Mouse (Mus musculus): ENCODE data around the gene Irf5. TPM values are rescaled to one million over a fixed set of nuclear protein-coding genes. Genes with fewer than 3 reads are reported as not detected.

The Irf5 gene
- polyA plus RNA-seq, 1 experiment from 2014 or later = 5.2 TPM

DNA sequence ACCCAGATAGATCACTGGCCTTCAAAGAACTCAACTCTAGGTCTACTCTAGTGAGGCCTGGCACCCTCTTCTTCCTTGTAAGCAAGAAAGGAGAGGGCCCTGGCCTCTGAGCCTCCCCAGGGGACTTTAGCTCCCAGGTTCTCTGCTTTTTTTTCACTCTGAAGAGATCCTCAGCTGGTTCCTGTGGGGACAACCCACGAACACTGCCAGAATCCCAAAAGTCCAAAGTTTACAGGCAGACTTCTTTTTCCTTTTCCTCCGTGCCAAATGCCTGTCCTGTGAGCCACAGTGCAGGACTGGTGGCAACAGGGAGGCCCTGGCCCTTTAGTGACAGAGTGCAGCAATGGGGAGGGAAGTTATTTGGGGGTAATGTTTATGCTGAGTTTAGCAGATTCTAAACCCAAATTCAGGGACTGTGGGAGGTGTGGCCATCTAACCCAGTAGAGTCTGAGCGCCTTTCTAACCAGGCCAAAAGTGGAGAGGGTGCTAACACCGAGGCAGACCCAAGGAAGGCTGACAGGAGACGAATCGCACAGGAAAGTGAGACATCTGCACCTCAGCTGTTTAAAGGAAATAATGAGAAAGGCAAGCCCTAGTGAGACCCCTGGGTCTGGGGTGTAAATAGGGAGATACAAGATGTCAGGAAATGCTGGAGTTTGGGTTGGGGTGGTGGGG is 3.7 kb upstream of the Irf5 start:
- 0 out of 2 replicates have a peak, but pooled peaks cover 4% of the 10 kb centered on the region for H3K9me3 ChIP-seq (ENCODE audit: control insufficient read depth, low read length)
- ATAC-seq (ENCODE audit: low read depth) = no peak
- H3K27me3 ChIP-seq (replicated peaks; ENCODE audit: control insufficient read depth, insufficient read depth, low read length) = peaks cover 21% of the 10 kb centered on the region
- 0 out of 2 replicates have a peak, but pooled peaks cover 4% of the 10 kb centered on the region for H3K4me1 ChIP-seq (ENCODE audit: control insufficient read depth, insufficient read depth, low read length)
- WGBS = 68% methylated on average over 6 of the region's 6 CpGs
- H3K4me3 ChIP-seq (ENCODE audit: low read depth, low read length) = no peak overlapping the region
- no peak overlapping the region for H3K9ac ChIP-seq (ENCODE audit: low read depth, low read length)
- H3K27ac ChIP-seq (replicated peaks; ENCODE audit: low read depth, low read length) = no peak overlapping the region
- no peak for DNase-seq (ENCODE audit: low spot score)
- H3K36me3 ChIP-seq (ENCODE audit: control insufficient read depth, insufficient read depth, low read length) = no peaks in the 10 kb centered on the region
- no peak overlapping the region for H3K4me2 ChIP-seq (ENCODE audit: low read depth, low read length)

DNA sequence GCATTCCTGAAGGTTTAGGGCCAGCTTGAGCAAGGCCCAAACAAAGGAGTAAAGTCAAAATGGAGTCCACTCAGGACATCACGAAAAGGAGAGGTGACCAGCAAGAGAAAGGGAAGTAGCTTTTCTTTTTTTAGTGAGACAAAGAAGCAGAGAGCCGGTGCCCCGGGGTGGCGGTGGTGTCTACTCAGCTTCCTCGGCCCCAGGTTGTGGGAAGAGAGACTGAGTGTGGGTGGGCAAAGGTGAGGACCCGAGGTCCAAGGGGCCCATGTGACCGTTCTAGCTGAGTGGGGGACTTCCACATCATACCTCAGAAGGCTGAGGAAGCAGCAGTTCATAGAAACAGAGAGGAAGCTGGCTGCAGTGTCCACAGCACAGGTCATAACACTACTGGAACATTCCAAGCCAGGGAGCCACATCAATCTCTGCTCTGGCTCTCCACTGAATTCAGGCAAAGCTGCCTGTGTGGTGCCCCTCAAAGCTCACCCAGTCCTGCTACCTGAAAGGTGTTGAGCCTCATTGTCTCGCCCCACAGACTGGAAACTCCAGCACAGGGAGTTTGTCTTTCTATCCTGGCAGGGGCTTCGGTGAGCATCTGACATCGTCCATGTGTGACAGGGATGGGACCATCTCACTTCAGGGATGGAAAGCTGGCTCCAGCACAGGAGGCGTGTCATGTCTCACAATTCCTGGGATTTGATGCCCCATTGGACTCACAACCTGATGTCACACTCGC is 3.0 kb upstream of the Irf5 start:
- H3K4me1 ChIP-seq (ENCODE audit: control insufficient read depth, insufficient read depth, low read length) = 0 out of 2 replicates have a peak, but pooled peaks cover 4% of the 10 kb centered on the region
- no peak overlapping the region for H3K9ac ChIP-seq (ENCODE audit: low read depth, low read length)
- peaks cover 28% of the 10 kb centered on the region for H3K27me3 ChIP-seq (replicated peaks; ENCODE audit: control insufficient read depth, insufficient read depth, low read length)
- H3K36me3 ChIP-seq (ENCODE audit: control insufficient read depth, insufficient read depth, low read length) = no peaks in the 10 kb centered on the region
- ATAC-seq (ENCODE audit: low read depth) (no peak), DNase-seq (ENCODE audit: low spot score) (no peak)
- no peak overlapping the region for H3K27ac ChIP-seq (replicated peaks; ENCODE audit: low read depth, low read length)
- WGBS = 78% methylated on average over 12 of the region's 12 CpGs
- H3K9me3 ChIP-seq (ENCODE audit: control insufficient read depth, low read length) = 0 out of 2 replicates have a peak, but pooled peaks cover 4% of the 10 kb centered on the region
- H3K4me3 ChIP-seq (ENCODE audit: low read depth, low read length) = no peak overlapping the region
- no peak overlapping the region for H3K4me2 ChIP-seq (ENCODE audit: low read depth, low read length)

DNA sequence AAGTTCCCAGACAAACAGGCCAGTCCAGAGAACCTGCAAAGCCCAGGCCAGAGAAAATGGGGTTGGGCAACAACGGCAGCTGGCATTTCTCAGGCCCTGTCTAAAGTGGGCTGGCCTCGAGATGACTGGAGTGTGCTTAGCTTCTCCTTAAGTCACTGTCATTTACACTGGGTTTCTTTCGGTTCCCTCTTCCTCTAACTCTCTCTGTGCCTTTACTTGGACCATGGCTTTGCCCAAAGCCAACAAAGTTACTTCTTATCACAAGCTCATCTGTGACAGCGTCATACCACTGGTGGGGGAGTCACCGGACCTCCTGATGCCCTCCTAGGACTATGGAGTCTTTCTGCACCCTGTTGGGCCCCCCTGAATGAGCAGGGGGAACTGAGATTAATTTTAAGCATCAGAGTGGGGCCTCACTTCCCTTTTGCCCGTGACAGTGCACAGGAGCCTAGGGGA is 2.4 kb upstream of the Irf5 start:
- H3K27me3 ChIP-seq (replicated peaks; ENCODE audit: control insufficient read depth, insufficient read depth, low read length) = peaks cover 34% of the 10 kb centered on the region
- H3K9ac ChIP-seq (ENCODE audit: low read depth, low read length) = no peak overlapping the region
- ATAC-seq (ENCODE audit: low read depth) (no peak), DNase-seq (ENCODE audit: low spot score) (no peak)
- H3K4me2 ChIP-seq (ENCODE audit: low read depth, low read length) = no peak overlapping the region
- H3K9me3 ChIP-seq (ENCODE audit: control insufficient read depth, low read length) = 0 out of 2 replicates have a peak, but pooled peaks cover 4% of the 10 kb centered on the region
- no peaks in the 10 kb centered on the region for H3K36me3 ChIP-seq (ENCODE audit: control insufficient read depth, insufficient read depth, low read length)
- 0 out of 2 replicates have a peak overlapping the region, but pooled peaks have one; percentile 2 for H3K27ac ChIP-seq (replicated peaks; ENCODE audit: low read depth, low read length)
- H3K4me1 ChIP-seq (ENCODE audit: control insufficient read depth, insufficient read depth, low read length) = 0 out of 2 replicates have a peak, but pooled peaks cover 4% of the 10 kb centered on the region
- WGBS = 55% methylated on average over 6 of the region's 6 CpGs
- no peak overlapping the region for H3K4me3 ChIP-seq (ENCODE audit: low read depth, low read length)

DNA sequence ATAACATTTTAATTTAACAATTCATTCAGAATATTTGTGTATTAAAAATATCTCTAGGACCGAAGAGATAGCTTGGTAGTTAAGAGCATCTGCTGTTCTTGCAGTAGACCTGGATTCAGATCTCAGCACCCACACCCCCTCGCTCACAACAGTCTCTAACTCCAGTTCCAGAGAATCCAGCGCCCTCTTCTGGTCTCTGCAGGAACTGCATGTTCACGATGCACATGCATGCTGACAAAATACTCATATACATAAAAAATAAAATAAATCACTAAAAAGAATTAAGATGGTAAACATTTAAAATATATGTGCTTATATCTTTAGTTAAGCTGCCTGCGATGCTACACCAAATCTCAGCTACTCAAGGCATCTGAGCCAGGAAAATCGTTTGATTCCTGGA is 1.2 kb upstream of the Irf5 start:
- ATAC-seq (ENCODE audit: low read depth) = no peak
- H3K27ac ChIP-seq (replicated peaks; ENCODE audit: low read depth, low read length) = no peak overlapping the region
- H3K4me3 ChIP-seq (ENCODE audit: low read depth, low read length) = no peak overlapping the region
- peaks cover 44% of the 10 kb centered on the region for H3K27me3 ChIP-seq (replicated peaks; ENCODE audit: control insufficient read depth, insufficient read depth, low read length)
- DNase-seq (ENCODE audit: low spot score) = no peak
- H3K9me3 ChIP-seq (ENCODE audit: control insufficient read depth, low read length) = 0 out of 2 replicates have a peak, but pooled peaks cover 4% of the 10 kb centered on the region
- H3K9ac ChIP-seq (ENCODE audit: low read depth, low read length) = no peak overlapping the region
- no peak overlapping the region for H3K4me2 ChIP-seq (ENCODE audit: low read depth, low read length)
- 0 out of 2 replicates have a peak, but pooled peaks cover 4% of the 10 kb centered on the region for H3K4me1 ChIP-seq (ENCODE audit: control insufficient read depth, insufficient read depth, low read length)
- H3K36me3 ChIP-seq (ENCODE audit: control insufficient read depth, insufficient read depth, low read length) = no peaks in the 10 kb centered on the region
- 72% methylated on average over 6 of the region's 6 CpGs for WGBS

DNA sequence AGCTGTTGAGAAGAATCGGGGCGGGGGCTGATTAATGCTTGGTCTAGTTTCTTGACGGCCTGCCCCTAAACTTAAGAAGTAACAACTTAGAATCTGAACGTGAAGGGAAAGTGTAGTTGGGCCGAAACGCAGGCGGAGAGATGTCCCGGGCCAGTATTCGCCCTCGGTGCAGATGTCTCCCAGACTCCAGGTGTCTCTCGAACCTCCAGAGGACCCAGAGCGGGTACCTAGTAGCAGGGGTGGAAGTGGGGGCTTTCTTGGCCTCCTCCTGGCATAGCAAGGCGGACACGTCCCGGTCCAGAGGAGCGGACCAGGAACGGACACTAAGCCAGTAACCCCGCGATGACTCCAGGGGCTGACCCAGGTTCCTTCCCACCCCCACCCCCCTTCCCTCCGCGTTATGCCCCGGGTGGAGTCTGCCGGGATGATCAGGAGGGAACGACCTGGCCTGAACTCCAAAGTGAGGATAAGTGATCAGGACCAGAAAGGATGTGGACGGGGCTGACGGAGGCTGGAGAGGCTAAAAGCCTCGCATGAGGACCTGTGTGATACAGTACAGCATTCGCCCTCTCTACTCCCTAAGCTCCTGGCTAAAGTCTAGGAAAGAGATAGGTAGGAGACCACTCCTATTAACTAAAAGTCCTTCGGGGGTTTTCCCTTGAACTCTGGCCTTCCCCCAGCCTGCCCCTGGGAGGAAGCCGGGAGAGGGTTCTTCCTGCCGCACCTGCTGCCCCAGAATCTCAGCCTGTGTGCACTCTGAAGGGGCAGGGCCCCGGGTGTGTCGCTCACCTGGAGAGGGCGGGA is 1.1 kb downstream of the Irf5 start:
- Histone ChIP-seq H3K4me3 (ENCODE audit: low read depth, low read length) (peak overlapping the region; percentile 61), H3K4me1 (ENCODE audit: control insufficient read depth, insufficient read depth, low read length) (0 out of 2 replicates have a peak, but pooled peaks cover 4% of the 10 kb centered on the region), H3K27ac (replicated peaks; ENCODE audit: low read depth, low read length) (no peak overlapping the region), H3K9me3 (ENCODE audit: control insufficient read depth, low read length) (0 out of 2 replicates have a peak, but pooled peaks cover 4% of the 10 kb centered on the region), H3K4me2 (ENCODE audit: low read depth, low read length) (peak overlapping the region; percentile 99), H3K27me3 (replicated peaks; ENCODE audit: control insufficient read depth, insufficient read depth, low read length) (peaks cover 48% of the 10 kb centered on the region), H3K9ac (ENCODE audit: low read depth, low read length) (peak overlapping the region; percentile 69; the same call in 1 of the 2 replicates), H3K36me3 (ENCODE audit: control insufficient read depth, insufficient read depth, low read length) (no peaks in the 10 kb centered on the region)
- ATAC-seq (ENCODE audit: low read depth) = no peak
- no peak for DNase-seq (ENCODE audit: low spot score)
- WGBS = 5% methylated on average over 32 of the region's 34 CpGs

DNA sequence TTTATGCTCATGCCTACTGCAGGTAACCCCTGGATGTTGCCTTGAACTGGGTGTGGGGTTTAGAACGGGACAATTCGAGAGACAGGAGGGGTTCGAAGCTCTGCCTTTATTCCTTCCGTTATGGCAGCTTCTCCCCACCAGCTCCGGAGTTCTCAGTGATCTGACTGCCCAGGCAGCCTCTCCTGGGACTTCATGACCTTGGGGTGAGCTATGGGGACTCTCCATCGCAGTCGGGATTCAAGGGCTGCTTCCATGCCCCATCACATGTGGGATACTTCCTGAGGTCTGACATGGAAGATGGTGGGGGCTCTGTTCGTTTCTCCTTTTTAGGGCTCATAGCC is 1.7 kb downstream of the Irf5 start:
- H3K27me3 ChIP-seq (replicated peaks; ENCODE audit: control insufficient read depth, insufficient read depth, low read length) = peaks cover 48% of the 10 kb centered on the region
- H3K36me3 ChIP-seq (ENCODE audit: control insufficient read depth, insufficient read depth, low read length) = no peaks in the 10 kb centered on the region
- peak overlapping the region; percentile 61; the same call in 1 of the 2 replicates for H3K4me3 ChIP-seq (ENCODE audit: low read depth, low read length)
- H3K9me3 ChIP-seq (ENCODE audit: control insufficient read depth, low read length) = 0 out of 2 replicates have a peak, but pooled peaks cover 4% of the 10 kb centered on the region
- no peak for ATAC-seq (ENCODE audit: low read depth)
- 0 out of 2 replicates have a peak, but pooled peaks cover 4% of the 10 kb centered on the region for H3K4me1 ChIP-seq (ENCODE audit: control insufficient read depth, insufficient read depth, low read length)
- no peak overlapping the region for H3K27ac ChIP-seq (replicated peaks; ENCODE audit: low read depth, low read length)
- peak overlapping the region; percentile 99 for H3K4me2 ChIP-seq (ENCODE audit: low read depth, low read length)
- no peak overlapping the region for H3K9ac ChIP-seq (ENCODE audit: low read depth, low read length)
- no peak for DNase-seq (ENCODE audit: low spot score)
- WGBS = 16% methylated on average over 8 of the region's 8 CpGs

DNA sequence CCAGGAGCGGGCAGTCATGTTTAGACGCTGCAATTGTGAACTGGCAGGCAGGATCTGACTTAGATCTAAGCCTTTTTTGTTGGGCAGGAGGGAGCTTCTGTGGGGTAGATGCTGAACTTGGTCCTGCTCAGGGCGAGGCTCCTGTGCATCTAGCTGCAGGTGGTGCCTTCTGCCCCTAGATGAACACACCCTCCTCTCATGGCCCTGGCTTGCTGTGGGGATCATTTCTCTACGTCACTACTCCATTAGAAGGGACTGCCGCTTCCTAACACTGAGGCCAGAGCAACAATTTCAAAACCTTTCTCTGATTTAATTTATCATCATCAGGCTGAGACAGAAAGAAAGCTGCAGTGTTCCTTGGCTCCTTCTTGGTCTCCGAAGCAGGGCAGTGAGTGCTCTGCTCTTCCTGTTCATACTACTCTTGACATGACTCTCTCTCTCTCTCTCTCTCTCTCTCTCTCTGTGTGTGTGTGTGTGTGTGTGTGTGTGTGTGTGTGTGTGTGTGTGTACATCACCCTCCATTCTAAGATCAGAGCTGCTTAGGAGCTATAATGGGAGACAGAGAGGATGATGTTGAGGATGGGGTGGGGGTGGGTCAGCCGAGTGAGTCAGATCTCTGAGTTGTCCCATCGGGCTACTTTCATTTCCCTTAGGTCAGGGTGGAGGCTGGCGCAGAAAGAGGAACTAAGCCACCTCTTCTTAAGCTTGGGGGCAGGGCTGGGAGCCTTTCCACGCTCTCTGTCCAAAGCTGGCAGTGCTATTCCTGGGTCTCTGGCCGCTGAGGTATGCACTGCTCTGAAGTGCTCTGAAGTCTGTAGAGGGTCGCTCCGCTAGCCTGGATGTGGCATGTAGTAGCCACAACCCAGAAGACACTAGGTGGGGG is 2.4 kb downstream of the Irf5 start:
- H3K27me3 ChIP-seq (replicated peaks; ENCODE audit: control insufficient read depth, insufficient read depth, low read length) = peaks cover 48% of the 10 kb centered on the region
- no peak overlapping the region for H3K9ac ChIP-seq (ENCODE audit: low read depth, low read length)
- H3K27ac ChIP-seq (replicated peaks; ENCODE audit: low read depth, low read length) = no peak overlapping the region
- peak overlapping the region; percentile 99; the same call in 1 of the 2 replicates for H3K4me2 ChIP-seq (ENCODE audit: low read depth, low read length)
- no peak for DNase-seq (ENCODE audit: low spot score)
- H3K4me1 ChIP-seq (ENCODE audit: control insufficient read depth, insufficient read depth, low read length) = 0 out of 2 replicates have a peak, but pooled peaks cover 4% of the 10 kb centered on the region
- H3K9me3 ChIP-seq (ENCODE audit: control insufficient read depth, low read length) = 0 out of 2 replicates have a peak, but pooled peaks cover 4% of the 10 kb centered on the region
- 28% methylated on average over 13 of the region's 13 CpGs for WGBS
- no peak for ATAC-seq (ENCODE audit: low read depth)
- H3K36me3 ChIP-seq (ENCODE audit: control insufficient read depth, insufficient read depth, low read length) = no peaks in the 10 kb centered on the region
- H3K4me3 ChIP-seq (ENCODE audit: low read depth, low read length) = no peak overlapping the region

Data from embryonic facial prominence, embryonic 14.5 days (tissue).